In the genomic region with DNA sequence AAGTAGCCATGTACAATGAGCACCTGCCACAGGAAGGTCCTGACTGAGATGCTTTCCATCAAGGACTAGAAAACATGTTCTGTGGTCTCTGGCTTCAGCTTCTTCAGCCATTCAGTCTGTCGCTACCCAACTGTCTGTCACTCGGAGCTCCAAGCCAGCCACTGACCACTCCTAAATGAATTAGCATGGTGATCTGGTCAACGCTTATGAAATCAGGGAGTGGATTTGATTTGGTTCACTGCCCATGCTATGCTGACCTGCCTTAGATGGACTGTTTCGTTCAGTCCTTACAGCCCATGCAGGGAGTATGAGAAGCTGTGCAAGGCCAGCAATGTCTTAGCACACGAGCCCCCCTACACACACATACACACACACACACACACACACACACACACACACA, we compare ENCODE assay signal across 18 mouse cellular contexts. TPM values are rescaled to one million over a fixed set of nuclear protein-coding genes. Genes with fewer than 3 reads are reported as not detected.
"Had no signal": no experiment of that assay in that cellular context is flagged by ENCODE, and none has a peak within 500 bp of the region (broad histone marks: within the 10 kb centered on the region; RNA-seq: fewer than 3 reads in every experiment).

No protein-coding gene starts in this region.

- H3K9me3 ChIP-seq: neural tube, embryonic 12.5 days; neural tube, embryonic 13.5 days; neural tube, embryonic 15.5 days; stomach, embryonic 15.5 days had no signal

- H3K36me3 ChIP-seq: neural tube, embryonic 12.5 days; neural tube, embryonic 13.5 days; neural tube, embryonic 15.5 days; stomach, embryonic 15.5 days had no signal

- H3K27ac ChIP-seq: neural tube, embryonic 12.5 days; neural tube, embryonic 13.5 days; neural tube, embryonic 15.5 days; stomach, embryonic 15.5 days; stomach, postnatal 0 days had no signal

- H3K4me2 ChIP-seq: neural tube, embryonic 12.5 days; neural tube, embryonic 13.5 days; neural tube, embryonic 15.5 days; stomach, embryonic 15.5 days had no signal

- H3K27me3 ChIP-seq: neural tube, embryonic 12.5 days; neural tube, embryonic 13.5 days; neural tube, embryonic 15.5 days; stomach, embryonic 15.5 days had no signal

- DNase-seq: retina, postnatal 1 day; right cerebral cortex, adult 18-20 months; right cerebral cortex, postnatal 14 days; right cerebral cortex, postnatal 25 days; right cerebral cortex, postnatal 4 days; spleen, adult 18-20 months; thymus, adult 18-20 months; thymus, adult 2 months; thymus, postnatal 14 days; thymus, postnatal 25 days; thymus, postnatal 36 days; thymus, postnatal 4 days had no signal

- H3K9ac ChIP-seq: neural tube, embryonic 12.5 days; neural tube, embryonic 15.5 days; stomach, embryonic 15.5 days had no signal

- H3K4me3 ChIP-seq: neural tube, embryonic 12.5 days; neural tube, embryonic 13.5 days; neural tube, embryonic 15.5 days; stomach, embryonic 15.5 days had no signal

RNA-seq across cellular contexts. Expression of a gene that starts 8.4 kb away (rescaled TPM):
- total RNA-seq: neutrophil, adult 5-6 weeks had no signal
